Mouse (Mus musculus) lung, embryonic 15.5 days (tissue): ENCODE data around the gene Rfx2. TPM values are rescaled to one million over a fixed set of nuclear protein-coding genes. Genes with fewer than 3 reads are reported as not detected.

Source experiments
- ATAC-seq: fragments of 200-750 bp; cut with Nextera tagmentation; 2 replicates; pipeline ENCODE4 v1.8.0; 2017; ENCODE audit warnings: moderate number of reproducible peaks, borderline replicate concordance; ENCODE audit not compliant: low FRiP score, low TSS enrichment; ENCODE audit errors: extremely low read depth
- H3K27ac ChIP-seq: fragments of 300-500 bp; sonication (generic); 2 replicates; pipeline ENCODE4 v1.5.1; 2015; ENCODE audit warnings: moderate library complexity, mild to moderate bottlenecking, inconsistent platforms
- H3K27me3 ChIP-seq: fragments of 300-500 bp; sonication (generic); 2 replicates; pipeline ENCODE4 v1.6.1; 2015; ENCODE audit warnings: inconsistent platforms
- H3K36me3 ChIP-seq: fragments of 300-500 bp; sonication (generic); 2 replicates; pipeline ENCODE4 v1.6.1; 2015; ENCODE audit warnings: inconsistent platforms
- H3K4me1 ChIP-seq: fragments of 300-500 bp; sonication (generic); 2 replicates; pipeline ENCODE4 v1.6.1; 2015; ENCODE audit warnings: inconsistent platforms
- H3K4me2 ChIP-seq: fragments of 300-500 bp; sonication (generic); 2 replicates; pipeline ENCODE4 v1.6.1; 2015; ENCODE audit warnings: inconsistent platforms, mild to moderate bottlenecking, moderate library complexity
- H3K4me3 ChIP-seq: fragments of 300-500 bp; sonication (generic); 2 replicates; pipeline ENCODE4 v1.5.1; 2015; ENCODE audit warnings: mild to moderate bottlenecking, inconsistent platforms
- H3K9ac ChIP-seq: fragments of 300-500 bp; sonication (generic); 2 replicates; pipeline ENCODE4 v1.6.1; 2015; ENCODE audit warnings: inconsistent platforms
- H3K9me3 ChIP-seq: fragments of 300-500 bp; sonication (generic); 2 replicates; pipeline ENCODE4 v1.6.1; 2016; ENCODE audit warnings: inconsistent platforms
- WGBS: fragments of 180-500 bp; shearing (Covaris S2); methylation state at CpG from one replicate; pipeline ENCODE4 v1.1.7; 2015; 5-methylcytosine and 5-hydroxymethylcytosine counted together
- polyA plus RNA-seq: library from polyadenylated mRNA; unstranded; fragments of >200 nt; fragmentation: Nextera tagmentation; extraction: Ambion mirVana; gene quantifications from 2 replicates; pipeline ENCODE4 v1.2.1, GENCODE M21; 2015

Rfx2 gene
- polyA plus RNA-seq, 1 experiment from 2014 or later = 6.0 TPM

DNA sequence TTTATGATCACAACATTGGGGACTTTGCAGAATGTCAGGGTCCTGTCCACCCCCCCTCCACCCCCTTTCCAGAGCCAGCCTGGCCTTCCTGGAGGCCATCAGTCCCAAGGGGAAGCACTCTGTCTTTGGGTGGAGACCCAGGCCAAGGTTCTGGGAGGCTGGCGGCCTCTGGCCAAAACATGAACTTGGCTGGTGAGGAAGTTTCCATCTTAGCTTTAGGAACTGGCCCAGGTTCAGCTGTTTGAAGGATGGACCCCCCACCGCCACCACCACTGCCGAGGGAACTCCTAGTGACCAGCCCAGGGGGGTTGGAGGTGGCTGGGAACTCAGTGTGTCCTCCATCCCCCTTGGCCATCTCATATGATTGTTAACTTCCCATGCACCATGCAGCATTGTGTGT is 69.7 kb downstream of the Rfx2 start:
- WGBS = 40% methylated on average over 3 of the region's 3 CpGs
- Histone ChIP-seq H3K4me2 (no peak overlapping the region), H3K4me3 (no peak overlapping the region), H3K9me3 (no peaks in the 10 kb centered on the region), H3K9ac (no peak overlapping the region), H3K36me3 (no peaks in the 10 kb centered on the region), H3K27me3 (peaks cover 20% of the 10 kb centered on the region), H3K4me1 (peaks cover 70% of the 10 kb centered on the region), H3K27ac (no peak overlapping the region)
- no peak for ATAC-seq

DNA sequence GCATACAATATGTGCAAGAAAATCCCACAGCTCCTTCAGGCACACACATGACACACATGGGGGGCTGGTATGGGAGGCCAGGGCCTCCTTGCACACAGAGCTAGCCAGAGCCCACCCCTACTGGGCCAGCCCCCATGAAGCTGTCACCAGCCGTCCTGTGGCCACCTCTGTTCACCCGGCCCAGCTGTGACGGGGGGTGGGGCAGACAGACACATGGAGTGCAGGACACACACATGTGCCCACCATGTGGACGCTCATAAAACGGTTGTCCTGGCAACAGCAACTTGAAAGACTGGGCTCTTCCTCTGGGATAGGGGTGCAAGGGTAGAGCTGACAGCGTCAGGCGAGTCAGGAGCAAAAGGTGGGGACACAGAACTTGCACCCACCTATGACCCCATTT is 71.6 kb downstream of the Rfx2 start:
- ATAC-seq = no peak
- Histone ChIP-seq H3K36me3 (no peaks in the 10 kb centered on the region), H3K27ac (no peak overlapping the region), H3K27me3 (peaks cover 38% of the 10 kb centered on the region), H3K4me1 (peaks cover 72% of the 10 kb centered on the region), H3K9me3 (no peaks in the 10 kb centered on the region), H3K4me2 (no peak overlapping the region), H3K9ac (no peak overlapping the region), H3K4me3 (no peak overlapping the region)
- WGBS = 44% methylated on average over 7 of the region's 7 CpGs

DNA sequence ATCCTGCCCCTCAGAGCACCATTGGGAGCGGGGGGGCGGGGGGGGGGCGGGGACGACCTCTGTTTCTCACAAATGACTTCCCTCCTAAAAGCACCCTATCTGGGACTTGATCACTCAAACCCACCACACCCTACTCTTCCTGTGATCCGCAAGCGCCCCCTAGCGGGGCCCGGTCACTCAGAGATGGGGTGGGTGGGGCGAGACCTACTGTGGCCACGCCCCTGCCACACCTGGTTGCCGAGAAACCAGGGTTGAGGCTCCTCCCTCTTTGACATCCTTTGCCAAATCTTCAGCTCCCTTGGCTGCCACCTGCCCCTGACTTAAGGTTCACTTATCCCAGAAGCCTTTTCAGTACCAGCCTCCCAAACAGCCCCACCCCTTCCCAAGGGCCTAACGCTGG is 72.7 kb downstream of the Rfx2 start:
- Histone ChIP-seq H3K27ac (no peak overlapping the region), H3K4me1 (peaks cover 74% of the 10 kb centered on the region), H3K9me3 (no peaks in the 10 kb centered on the region), H3K4me3 (no peak overlapping the region; the same call in 1 of the 2 replicates), H3K36me3 (no peaks in the 10 kb centered on the region), H3K9ac (no peak overlapping the region), H3K27me3 (peaks cover 49% of the 10 kb centered on the region), H3K4me2 (peak overlapping the region; percentile 98)
- ATAC-seq = no peak
- 7% methylated on average over 12 of the region's 12 CpGs for WGBS

DNA sequence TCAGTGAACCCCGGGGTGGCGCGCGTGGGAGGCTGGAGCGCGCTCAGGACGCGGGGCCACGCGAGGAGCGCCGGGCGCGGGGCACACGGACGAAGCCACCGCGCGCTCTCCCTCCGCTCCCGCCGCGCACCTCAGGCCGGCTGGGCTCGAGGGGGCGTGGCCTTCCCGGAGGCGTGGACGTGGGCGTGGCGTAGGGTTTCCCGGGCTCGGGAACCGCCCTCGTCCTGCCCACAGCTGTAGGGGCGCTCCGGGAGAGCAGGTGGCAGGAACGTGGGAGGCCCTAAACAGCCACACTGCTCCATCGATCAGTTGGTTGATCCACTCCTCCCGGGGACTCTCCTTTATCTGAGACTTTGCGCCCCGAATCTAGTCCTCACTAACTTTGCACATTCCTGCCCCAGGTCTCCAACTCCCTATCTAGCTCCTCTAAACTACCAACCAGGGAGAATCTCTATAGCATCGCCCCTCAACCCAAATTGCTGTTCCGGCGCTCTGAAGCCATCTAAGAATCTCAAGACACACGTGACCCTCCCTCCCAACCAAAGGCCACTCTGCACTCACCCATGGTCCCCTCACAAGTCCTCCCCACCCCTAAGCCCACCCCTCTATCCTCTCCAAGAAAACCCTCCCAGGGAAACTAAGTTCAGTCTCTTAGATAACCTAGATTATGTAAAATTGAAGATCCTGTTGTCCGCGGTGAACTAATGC is 73.2 kb downstream of the Rfx2 start, which contains the start of gene Nrtn:
Nrtn (minus strand) TSS at position 115 of the 708 bp plus-strand sequence.
- Histone ChIP-seq H3K27ac (no peak within 1 kb of the TSS), H3K9me3 (no peaks in the 10 kb centered on the region), H3K36me3 (no peaks in the 10 kb centered on the region), H3K4me1 (peaks cover 69% of the 10 kb centered on the region), H3K4me3 (peak within 1 kb of the TSS; percentile 51), H3K27me3 (peaks cover 55% of the 10 kb centered on the region), H3K4me2 (peak within 1 kb of the TSS; percentile 98), H3K9ac (peak within 1 kb of the TSS; percentile 55)
- WGBS = 1% methylated on average over 43 of the region's 48 CpGs
- ATAC-seq = peak; percentile 61

GRCm38 (mm10) chr17:56756703-56757399 is 74.0 kb downstream of the Rfx2 start:
- peaks cover 63% of the 10 kb centered on the region for H3K4me1 ChIP-seq
- WGBS = 1% methylated on average over 51 of the region's 51 CpGs
- peak overlapping the region; percentile 98 for H3K4me2 ChIP-seq
- H3K9me3 ChIP-seq = no peaks in the 10 kb centered on the region
- H3K4me3 ChIP-seq = peak overlapping the region; percentile 51
- H3K27me3 ChIP-seq = peaks cover 62% of the 10 kb centered on the region
- no peak overlapping the region for H3K27ac ChIP-seq
- H3K9ac ChIP-seq = peak overlapping the region; percentile 55
- 0 out of 2 replicates have a peak, but pooled peaks have one; percentile 2 for ATAC-seq
- no peaks in the 10 kb centered on the region for H3K36me3 ChIP-seq

DNA sequence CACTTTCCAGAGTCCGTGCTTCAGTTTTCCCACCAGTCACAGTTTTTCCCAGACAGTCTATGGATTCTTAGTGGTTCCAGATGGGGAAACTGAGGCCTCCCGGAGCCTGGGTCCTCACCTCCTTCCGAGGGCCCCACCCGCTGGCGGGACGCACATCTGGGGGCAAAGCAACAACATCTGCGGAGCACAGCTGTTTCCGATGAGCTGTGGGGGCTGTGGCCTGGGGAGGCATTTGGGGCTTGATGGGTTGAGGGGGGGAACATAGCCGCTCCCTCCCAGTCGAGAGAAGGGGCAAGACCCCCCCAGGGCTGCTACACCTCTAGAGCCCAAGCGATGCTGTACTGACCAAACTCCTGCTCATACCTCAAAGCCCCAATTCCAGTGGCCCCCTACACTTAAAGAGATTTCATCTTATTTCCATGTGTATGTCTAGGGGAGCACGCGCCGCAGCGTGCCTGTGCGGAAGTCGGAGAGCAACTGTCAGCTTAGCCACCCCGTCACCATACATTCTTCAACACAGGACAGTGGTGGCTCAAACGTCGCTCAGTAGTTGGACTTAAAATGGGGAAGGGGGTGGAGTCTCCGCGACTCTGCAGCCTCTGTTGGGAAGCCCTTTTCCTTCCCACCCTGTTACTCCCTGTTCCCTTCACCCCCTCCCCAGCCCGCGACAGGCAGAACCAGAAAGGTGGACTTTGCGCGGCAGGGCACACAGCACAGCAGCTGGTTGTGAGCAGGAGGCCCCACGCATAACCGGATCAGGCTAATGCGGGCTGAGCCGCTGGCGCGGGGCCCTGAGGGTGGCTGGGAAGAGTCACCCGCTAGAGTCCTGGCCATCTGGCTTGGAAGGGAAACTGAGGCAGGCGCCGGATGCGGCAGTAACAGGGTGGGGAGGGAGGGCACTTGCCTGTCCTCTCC is 76.3 kb downstream of the Rfx2 start:
- Histone ChIP-seq H3K27me3 (peaks cover 78% of the 10 kb centered on the region), H3K4me2 (peak overlapping the region; percentile 24), H3K36me3 (no peaks in the 10 kb centered on the region), H3K9me3 (no peaks in the 10 kb centered on the region), H3K9ac (no peak overlapping the region), H3K4me1 (peaks cover 48% of the 10 kb centered on the region), H3K4me3 (peak overlapping the region; percentile 9; the same call in 1 of the 2 replicates), H3K27ac (no peak overlapping the region)
- 13% methylated on average over 36 of the region's 36 CpGs for WGBS
- no peak for ATAC-seq

GRCm38 (mm10) chr17:56753452-56753851 is 77.4 kb downstream of the Rfx2 start:
- no peak overlapping the region for H3K4me3 ChIP-seq
- H3K36me3 ChIP-seq = no peaks in the 10 kb centered on the region
- peaks cover 39% of the 10 kb centered on the region for H3K4me1 ChIP-seq
- no peaks in the 10 kb centered on the region for H3K9me3 ChIP-seq
- H3K4me2 ChIP-seq = 0 out of 2 replicates have a peak overlapping the region, but pooled peaks have one; percentile 14
- peaks cover 78% of the 10 kb centered on the region for H3K27me3 ChIP-seq
- 24% methylated on average over 15 of the region's 15 CpGs for WGBS
- ATAC-seq = no peak
- no peak overlapping the region for H3K27ac ChIP-seq
- H3K9ac ChIP-seq = no peak overlapping the region

DNA sequence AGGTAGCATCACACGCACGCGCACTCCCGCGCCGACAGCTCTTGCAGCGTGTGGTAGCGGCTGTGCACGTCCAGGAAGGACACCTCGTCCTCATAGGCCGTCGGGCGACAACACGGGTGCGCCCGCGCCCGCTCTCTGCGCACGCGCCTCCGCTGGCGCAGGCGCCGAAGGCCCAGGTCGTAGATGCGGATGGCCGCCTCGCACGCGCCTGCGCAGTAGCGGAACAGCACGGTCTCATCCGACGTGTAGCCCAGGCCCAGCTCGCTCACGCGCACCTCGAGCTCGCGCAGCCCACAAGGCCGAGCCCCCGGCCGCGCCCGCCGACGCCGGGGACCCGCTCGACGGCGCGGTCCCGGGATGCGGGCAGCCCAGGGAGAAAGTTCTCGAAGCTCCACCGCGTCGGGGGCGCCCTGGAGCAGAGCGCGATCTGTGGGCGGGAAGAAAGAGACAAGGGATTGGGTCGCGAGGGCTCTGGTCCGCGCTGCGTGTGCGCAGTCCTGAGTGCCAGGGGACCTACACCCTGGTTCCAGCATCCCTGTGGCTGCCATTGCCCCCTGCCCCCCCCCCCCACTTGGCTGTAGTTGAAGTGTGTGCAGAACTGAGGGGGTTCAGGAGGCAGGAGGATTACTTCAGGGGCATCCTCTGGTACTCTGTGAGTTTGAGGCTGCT is 79.3 kb downstream of the Rfx2 start:
- 20% methylated on average over 71 of the region's 71 CpGs for WGBS
- Histone ChIP-seq H3K4me2 (peak overlapping the region; percentile 54), H3K36me3 (no peaks in the 10 kb centered on the region), H3K9ac (no peak overlapping the region), H3K27me3 (peaks cover 63% of the 10 kb centered on the region), H3K4me1 (peaks cover 20% of the 10 kb centered on the region), H3K9me3 (no peaks in the 10 kb centered on the region), H3K27ac (no peak overlapping the region), H3K4me3 (peak overlapping the region; percentile 33)
- no peak; the same call in 1 of the 2 replicates for ATAC-seq

- ATAC-seq = no peak
- H3K36me3 ChIP-seq = no peaks in the 10 kb centered on the region
- WGBS = 43% methylated on average over 5 of the region's 5 CpGs
Observed at GRCm38 (mm10) chr17:56744173-56744572, 86.6 kb downstream of the Rfx2 start.

DNA sequence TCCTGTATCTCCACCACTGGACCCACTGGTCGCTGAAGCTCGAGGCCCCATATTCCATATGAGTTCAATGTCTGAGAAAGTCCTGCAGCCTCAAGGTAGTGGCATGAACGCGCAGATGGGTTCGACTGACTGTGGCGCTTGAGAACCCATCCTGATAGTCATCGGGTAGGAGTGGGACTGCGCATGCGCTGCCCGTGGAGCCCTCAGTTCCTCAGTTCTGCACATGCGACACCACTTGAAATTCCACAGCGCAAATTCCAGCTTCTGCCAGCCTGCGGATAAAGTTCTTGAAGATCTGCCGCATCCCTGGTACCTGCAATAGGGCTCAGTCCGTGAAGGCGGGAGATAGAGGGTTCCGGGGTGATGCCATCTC is 90.0 kb downstream of the Rfx2 start:
- H3K4me2 ChIP-seq = no peak overlapping the region
- H3K36me3 ChIP-seq = no peaks in the 10 kb centered on the region
- no peak overlapping the region for H3K9ac ChIP-seq
- H3K4me1 ChIP-seq = no peaks in the 10 kb centered on the region
- H3K4me3 ChIP-seq = no peak overlapping the region
- H3K9me3 ChIP-seq = no peaks in the 10 kb centered on the region
- WGBS = 64% methylated on average over 17 of the region's 17 CpGs
- H3K27ac ChIP-seq = no peak overlapping the region
- no peaks in the 10 kb centered on the region for H3K27me3 ChIP-seq
- ATAC-seq = peak; percentile 37; the same call in 1 of the 2 replicates

More at GRCm38 (mm10) chr17:56744173-56744572, 86.6 kb downstream of the Rfx2 start:
- H3K9me3 ChIP-seq = no peaks in the 10 kb centered on the region
- H3K9ac ChIP-seq = no peak overlapping the region
- H3K4me2 ChIP-seq = no peak overlapping the region
- H3K4me3 ChIP-seq = no peak overlapping the region
- no peaks in the 10 kb centered on the region for H3K4me1 ChIP-seq
- H3K27ac ChIP-seq = no peak overlapping the region
- H3K27me3 ChIP-seq = no peaks in the 10 kb centered on the region

DNA sequence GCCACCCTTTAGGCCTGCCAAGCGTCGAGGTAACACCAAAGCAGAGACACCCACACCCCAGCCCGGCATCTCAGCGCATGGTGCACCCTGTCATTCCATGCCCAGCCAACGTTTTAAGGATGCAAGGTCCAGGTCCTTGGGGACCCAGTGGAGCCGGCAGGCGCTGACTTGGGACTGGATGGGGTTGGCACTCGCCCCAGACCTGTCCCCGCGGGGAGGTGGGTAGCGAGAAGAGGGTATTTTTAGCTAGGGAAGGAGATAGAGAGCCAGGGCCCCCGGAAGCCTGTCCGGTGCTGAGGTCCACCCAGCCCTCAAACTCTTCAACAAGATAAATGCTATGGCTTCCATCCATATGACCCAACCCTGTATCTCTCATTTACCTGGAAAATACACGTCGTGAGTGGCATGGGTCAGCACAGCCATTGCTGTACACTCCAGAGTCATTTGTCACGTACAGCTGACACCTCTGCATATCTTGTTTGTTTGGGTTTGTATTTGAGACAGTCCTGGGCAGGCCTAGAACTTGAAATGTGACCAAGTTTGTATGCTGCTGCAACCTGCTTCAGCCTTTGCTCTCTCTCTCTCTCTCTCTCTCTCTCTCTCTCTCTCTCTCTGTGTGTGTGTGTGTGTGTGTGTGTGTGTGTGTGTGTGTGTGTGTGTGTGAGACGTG is 90.6 kb downstream of the Rfx2 start:
- ATAC-seq = no peak
- no peaks in the 10 kb centered on the region for H3K4me1 ChIP-seq
- no peak overlapping the region for H3K4me2 ChIP-seq
- H3K27me3 ChIP-seq = no peaks in the 10 kb centered on the region
- H3K4me3 ChIP-seq = no peak overlapping the region
- no peaks in the 10 kb centered on the region for H3K9me3 ChIP-seq
- WGBS = 67% methylated on average over 17 of the region's 17 CpGs
- H3K9ac ChIP-seq = no peak overlapping the region
- H3K36me3 ChIP-seq = no peaks in the 10 kb centered on the region
- no peak overlapping the region for H3K27ac ChIP-seq
